Mouse (Mus musculus) lung, postnatal 0 days (tissue): Measurements from ENCODE around the gene Zfp617. TPM values are rescaled to one million over a fixed set of nuclear protein-coding genes. Genes with fewer than 3 reads are reported as not detected.

Source experiments
- ATAC-seq: fragments of 200-750 bp; cut with Nextera tagmentation; 2 replicates; pipeline ENCODE4 v1.8.0; 2017; ENCODE audit warnings: moderate library complexity
- DNase-seq: peaks from one replicate; pipeline ENCODE4 v3.0.0-alpha.2; 2016; ENCODE audit warnings: low spot score
- H3K27ac ChIP-seq: fragments of 300-500 bp; sonication (generic); 2 replicates; pipeline ENCODE4 v1.5.1; 2014; ENCODE audit warnings: antibody characterized with exemption, mild to moderate bottlenecking, low read length, mixed read lengths
- H3K27me3 ChIP-seq: fragments of 300-500 bp; sonication (generic); replicated peaks from 2 replicates; pipeline ENCODE4 v1.6.1; 2014; ENCODE audit warnings: low read length, mixed read lengths; ENCODE audit not compliant: insufficient read depth
- H3K36me3 ChIP-seq: fragments of 300-500 bp; sonication (generic); 2 replicates; pipeline ENCODE4 v1.6.1; 2014; ENCODE audit warnings: low read length, mixed read lengths; ENCODE audit not compliant: insufficient read depth
- H3K4me1 ChIP-seq: fragments of 300-500 bp; sonication (generic); 2 replicates; pipeline ENCODE4 v1.6.1; 2014; ENCODE audit warnings: antibody characterized with exemption, low read depth, low read length, mixed read lengths; ENCODE audit not compliant: insufficient read depth
- H3K4me2 ChIP-seq: fragments of 300-500 bp; sonication (generic); replicated peaks from 2 replicates; pipeline ENCODE4 v1.6.1; 2014; ENCODE audit warnings: low read depth, mild to moderate bottlenecking, low read length, moderate library complexity, mixed read lengths
- H3K4me3 ChIP-seq: fragments of 300-500 bp; sonication (generic); 2 replicates; pipeline ENCODE4 v1.5.1; 2014; ENCODE audit warnings: low read depth, low read length
- H3K9ac ChIP-seq: fragments of 300-500 bp; sonication (generic); replicated peaks from 2 replicates; pipeline ENCODE4 v1.6.1; 2014; ENCODE audit warnings: low read depth, mild to moderate bottlenecking
- H3K9me3 ChIP-seq: fragments of 300-500 bp; sonication (generic); 2 replicates; pipeline ENCODE4 v1.6.1; 2016; ENCODE audit warnings: low read length, mixed read lengths
- CTCF ChIP-seq: IDR thresholded peaks from 2 replicates; pipeline ENCODE4 v1.5.1; 2016; ENCODE audit warnings: antibody characterized with exemption, mild to moderate bottlenecking
- EP300 ChIP-seq: IDR thresholded peaks from 2 replicates; pipeline ENCODE4 v1.6.1; 2016; ENCODE audit warnings: antibody characterized with exemption, mild to moderate bottlenecking, control low read depth
- WGBS: fragments of 180-500 bp; shearing (Covaris S2); extraction: QIAGEN DNeasy Blood & Tissue Kit; methylation state at CpG from one replicate; pipeline ENCODE4 v1.1.7; 2014; 5-methylcytosine and 5-hydroxymethylcytosine counted together
- polyA plus RNA-seq: library from polyadenylated mRNA; unstranded; fragments of >200 nt; fragmentation: Nextera tagmentation; extraction: Ambion mirVana; gene quantifications from 2 replicates; pipeline ENCODE4 v1.2.1, GENCODE M21; 2015

The Zfp617 gene
- polyA plus RNA-seq, 1 experiment from 2014 or later: 11.9 TPM

DNA sequence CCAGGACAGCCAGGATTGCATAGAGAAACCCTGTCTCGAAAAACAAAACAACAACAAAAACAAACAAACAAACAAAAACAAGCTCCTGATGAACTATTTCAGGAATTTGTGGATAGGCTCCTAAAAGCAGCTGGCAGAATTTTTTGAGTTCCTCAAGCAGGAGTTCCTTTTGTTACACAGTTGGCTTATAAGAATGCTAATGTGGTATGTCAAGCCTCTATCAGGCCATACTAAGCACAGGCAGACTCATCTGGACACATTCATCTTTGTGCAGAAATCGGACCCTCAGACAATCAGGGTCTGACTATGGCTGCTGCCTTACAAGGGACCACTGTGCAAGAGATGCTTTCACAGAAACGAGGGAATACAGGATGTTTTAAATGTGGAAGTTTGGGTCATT, 65.8 kb downstream of the Zfp617 start:
- Histone ChIP-seq H3K27me3 (no peaks in the 10 kb centered on the region), H3K9me3 (no peaks in the 10 kb centered on the region), H3K27ac (no peak overlapping the region), H3K9ac (no peak overlapping the region), H3K4me3 (no peak overlapping the region), H3K4me1 (no peaks in the 10 kb centered on the region), H3K4me2 (no peak overlapping the region), H3K36me3 (no peaks in the 10 kb centered on the region)
- no peak for ATAC-seq
- 74% methylated on average over 3 of the region's 3 CpGs for whole genome bisulfite sequencing
- no peak for DNase-seq
- no peak for TF ChIP-seq EP300
- TF ChIP-seq CTCF: no peak

DNA sequence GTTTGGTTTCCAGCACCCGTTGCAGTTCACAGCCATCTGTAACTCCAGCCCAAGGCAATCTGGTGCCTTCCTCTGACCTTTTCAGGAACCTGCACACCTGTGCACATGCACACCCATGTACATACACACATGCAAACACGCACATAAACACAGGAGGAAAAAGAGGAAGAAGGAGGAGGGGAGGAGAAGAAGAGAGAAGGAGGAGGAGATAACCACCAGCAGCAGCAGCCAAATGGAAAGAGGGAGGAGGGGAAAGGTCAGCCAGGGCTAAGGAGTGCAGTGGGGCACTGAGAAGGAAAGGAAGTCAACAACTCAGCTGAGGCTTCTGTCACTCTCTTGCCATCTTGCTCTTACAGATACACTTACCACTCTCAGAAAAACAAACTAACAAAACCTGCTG, 72.6 kb downstream of the Zfp617 start:
- Histone ChIP-seq H3K9me3 (no peaks in the 10 kb centered on the region), H3K27me3 (no peaks in the 10 kb centered on the region), H3K4me1 (no peaks in the 10 kb centered on the region), H3K36me3 (no peaks in the 10 kb centered on the region), H3K9ac (no peak overlapping the region), H3K4me3 (no peak overlapping the region), H3K27ac (no peak overlapping the region), H3K4me2 (no peak overlapping the region)
- TF ChIP-seq CTCF (no peak), EP300 (no peak)
- ATAC-seq: no peak
- 48% methylated on average over 2 of the region's 2 CpGs for WGBS
- DNase-seq: no peak

DNA sequence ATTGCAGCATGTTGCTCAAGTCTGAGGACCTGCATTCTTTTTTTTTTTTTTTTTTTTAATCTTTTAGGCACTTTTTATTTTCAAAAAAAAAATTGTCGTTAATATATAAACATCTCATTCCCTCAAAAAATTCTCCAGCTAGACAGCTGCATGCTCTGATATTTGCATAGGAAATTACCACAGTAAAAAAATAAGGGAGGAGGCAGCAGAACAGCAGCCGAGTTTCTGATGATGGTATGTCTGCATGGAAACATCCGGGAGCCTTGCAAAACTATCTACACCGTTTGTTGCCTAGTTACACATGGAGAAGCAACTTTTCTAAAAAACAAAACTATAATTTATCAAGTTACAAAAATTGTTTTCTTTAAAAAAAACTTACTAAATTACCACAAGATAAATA, 73.0 kb downstream of the Zfp617 start:
- H3K27ac ChIP-seq: no peak overlapping the region
- DNase-seq: no peak
- ATAC-seq: no peak
- H3K9me3 ChIP-seq: no peaks in the 10 kb centered on the region
- H3K36me3 ChIP-seq: no peaks in the 10 kb centered on the region
- H3K9ac ChIP-seq: no peak overlapping the region
- H3K4me1 ChIP-seq: no peaks in the 10 kb centered on the region
- no peaks in the 10 kb centered on the region for H3K27me3 ChIP-seq
- H3K4me3 ChIP-seq: no peak overlapping the region
- no peak overlapping the region for H3K4me2 ChIP-seq
- TF ChIP-seq EP300: no peak
- no peak for TF ChIP-seq CTCF
- WGBS: 56% methylated on average over 4 of the region's 4 CpGs

Other genes with a start within 250 kb of the Zfp617 start
- 0.35 and 0.46 TPM in 2 replicates for gene Unc13a, start 236.9 kb upstream of the Zfp617 start, polyA plus RNA-seq
- gene Jak3, start 232.3 kb upstream of the Zfp617 start, polyA plus RNA-seq: 7.7 and 10.0 TPM in 2 replicates
- 2.9 and 3.9 TPM in 2 replicates for gene Insl3, start 219.4 kb upstream of the Zfp617 start, polyA plus RNA-seq
- gene B3gnt3, start 206.8 kb upstream of the Zfp617 start, polyA plus RNA-seq: 11.7 and 12.1 TPM in 2 replicates
- gene Fcho1, start 182.9 kb upstream of the Zfp617 start, polyA plus RNA-seq: 1.4 and 1.8 TPM in 2 replicates
- gene Zfp709, start 26.6 kb upstream of the Zfp617 start, polyA plus RNA-seq: 3.6 and 3.9 TPM in 2 replicates
- gene Zfp882, start within 50 bp of the Zfp617 start, polyA plus RNA-seq: 2.2 and 2.8 TPM in 2 replicates
- gene Zfp961, start 42.4 kb downstream of the Zfp617 start, polyA plus RNA-seq: 12.3 and 12.8 TPM in 2 replicates
- 9.4 and 11.2 TPM in 2 replicates for gene Cyp4f18, start 101.0 kb downstream of the Zfp617 start, polyA plus RNA-seq
- gene Olfr372, start 132.6 kb downstream of the Zfp617 start, polyA plus RNA-seq: not detected in 2 replicates
- not detected in 2 replicates for gene Olfr373, start 174.5 kb downstream of the Zfp617 start, polyA plus RNA-seq
- not detected in 2 replicates for gene Olfr374, start 198.4 kb downstream of the Zfp617 start, polyA plus RNA-seq
- 585 and 648 TPM in 2 replicates for gene Tpm4, start 226.3 kb downstream of the Zfp617 start, polyA plus RNA-seq